Mouse (Mus musculus): Measurements from ENCODE around the gene Scp2d1. TPM values are rescaled to one million over a fixed set of nuclear protein-coding genes. Genes with fewer than 3 reads are reported as not detected.

Gene Scp2d1
- polyA plus RNA-seq, 1 experiment from 2014 or later = not detected

Other genes starting within 250 kb of the Scp2d1 start
- gene Smim26, start 229.6 kb upstream of the Scp2d1 start, polyA plus RNA-seq (2014; fragmentation: Nextera tagmentation; extraction: Ambion mirVana) = 45.8 and 59.0 TPM in 2 replicates
- 69.7 and 79.1 TPM in 2 replicates for gene Dtd1, start 223.8 kb upstream of the Scp2d1 start, polyA plus RNA-seq (2014; fragmentation: Nextera tagmentation; extraction: Ambion mirVana)